Mouse (Mus musculus) embryo, embryonic 10 days (tissue): ENCODE measurements around the gene E2f8.

Source experiments
- DNase-seq: peaks from one replicate; pipeline ENCODE4 v3.0.0-alpha.2; 2015; ENCODE audit warnings: low spot score

Gene E2f8

GRCm38 (mm10) chr7:48891029-48891428 is 9.6 kb upstream of the E2f8 start:
- no peak for DNase-seq

- peak; percentile 23 for DNase-seq
Measured at GRCm38 (mm10) chr7:48888751-48889150, 7.4 kb upstream of the E2f8 start.

- peak; percentile 27 for DNase-seq
Measured at GRCm38 (mm10) chr7:48887973-48888372, 6.6 kb upstream of the E2f8 start.

GRCm38 (mm10) chr7:48884266-48884611 is 2.8 kb upstream of the E2f8 start:
- no peak for DNase-seq

- no peak for DNase-seq
Measured at GRCm38 (mm10) chr7:48883525-48884265, 2.3 kb upstream of the E2f8 start.

DNA sequence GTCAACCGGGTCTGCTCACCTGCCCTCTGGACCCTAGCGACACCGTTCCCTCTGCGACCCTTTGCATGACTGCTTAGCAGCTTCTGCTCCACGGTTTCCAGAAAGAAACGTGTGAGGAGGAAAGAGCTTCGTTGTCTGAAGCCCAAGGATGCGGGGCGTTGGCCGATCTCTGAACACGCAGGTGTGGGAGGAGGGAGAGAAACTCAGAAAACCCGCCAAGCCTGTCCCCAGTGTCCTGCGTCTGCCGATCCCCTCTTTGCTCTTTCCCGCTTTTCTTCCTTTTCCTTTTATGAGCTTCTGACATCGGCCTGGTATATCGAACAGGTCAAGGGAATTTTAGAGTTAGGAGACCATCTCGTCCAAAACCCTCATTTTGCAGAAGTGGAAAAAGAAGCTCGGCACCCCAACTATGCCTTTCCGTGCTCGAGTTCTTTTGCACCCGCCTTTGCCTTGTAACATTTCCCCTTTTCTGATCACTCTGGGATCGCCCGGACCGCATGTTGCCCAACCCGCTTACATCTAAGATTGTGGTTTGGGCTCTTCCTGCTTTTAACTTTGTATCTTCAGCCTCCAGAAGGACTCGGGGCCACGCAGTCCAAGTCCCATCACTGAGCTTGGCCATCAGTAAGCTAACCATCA is 694 bp upstream of the E2f8 start:
- peak; percentile 39 for DNase-seq

DNA sequence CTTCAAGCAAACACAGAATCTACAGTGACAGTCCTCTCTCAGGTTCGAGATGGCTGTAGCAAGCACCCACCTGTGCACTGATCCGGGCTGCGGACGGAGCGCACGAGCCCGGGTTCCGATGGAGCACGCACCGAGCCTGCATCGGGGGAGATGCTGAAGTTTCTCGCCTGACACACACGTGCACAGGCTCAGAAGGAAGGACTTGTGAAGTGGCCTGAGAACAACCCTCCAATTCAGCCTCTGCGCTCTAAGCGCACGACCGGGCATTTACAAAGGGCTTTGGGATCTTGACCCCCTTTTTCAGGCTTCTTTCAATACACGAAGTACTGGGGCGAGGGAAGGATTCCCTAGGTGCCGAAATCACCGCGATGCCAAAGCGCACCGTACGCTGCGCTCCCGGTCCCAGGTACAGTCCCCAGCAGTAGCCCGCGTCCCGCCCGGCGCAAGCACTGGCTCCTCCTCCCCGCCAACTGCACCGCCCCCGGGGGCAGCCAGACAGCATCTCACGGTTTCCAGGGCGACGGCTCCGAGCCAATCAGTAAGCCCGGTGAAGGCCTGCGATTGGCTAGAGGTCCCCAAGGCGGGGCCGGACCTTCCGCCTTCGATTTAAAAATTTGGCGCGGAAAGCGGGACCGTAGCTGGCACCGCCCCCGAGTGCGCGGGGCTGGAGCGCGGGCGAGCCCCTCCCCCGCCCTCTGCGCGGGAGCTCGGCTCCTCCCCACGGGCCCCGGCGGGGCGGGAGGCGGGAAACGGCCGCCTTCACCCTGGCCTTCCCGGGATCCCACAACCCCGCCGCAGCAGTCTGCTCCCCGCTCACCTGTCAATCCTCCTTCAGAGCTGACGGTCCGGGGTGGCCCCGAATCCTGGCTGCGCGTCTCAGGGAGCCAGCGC is 560 bp downstream of the E2f8 start:
- DNase-seq = peak; percentile 98

DNA sequence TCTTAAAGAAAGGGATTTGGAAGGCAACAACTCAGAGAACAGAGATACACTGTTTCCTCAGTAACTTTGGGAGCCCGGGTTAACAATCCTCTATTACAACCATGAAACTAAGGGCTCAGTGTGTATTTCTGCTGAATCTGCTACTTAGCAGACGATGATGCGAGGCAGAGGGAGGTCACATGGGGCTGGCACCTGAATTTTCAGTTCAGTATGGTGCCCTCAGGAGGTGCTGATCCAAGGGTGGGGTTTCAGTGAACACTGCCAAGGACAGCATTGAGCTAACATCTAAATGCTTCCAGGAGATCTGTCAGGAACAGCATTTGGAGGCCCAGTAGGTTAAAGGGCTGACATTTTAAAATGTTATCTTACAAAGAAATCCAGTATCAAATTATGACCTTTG is 1.8 kb downstream of the E2f8 start:
- no peak for DNase-seq

- no peak for DNase-seq
Measured at GRCm38 (mm10) chr7:48877786-48878390, 3.5 kb downstream of the E2f8 start.

GRCm38 (mm10) chr7:48876526-48876925 is 4.9 kb downstream of the E2f8 start:
- DNase-seq = peak; percentile 68

GRCm38 (mm10) chr7:48875096-48875495 is 6.3 kb downstream of the E2f8 start:
- no peak for DNase-seq

DNA sequence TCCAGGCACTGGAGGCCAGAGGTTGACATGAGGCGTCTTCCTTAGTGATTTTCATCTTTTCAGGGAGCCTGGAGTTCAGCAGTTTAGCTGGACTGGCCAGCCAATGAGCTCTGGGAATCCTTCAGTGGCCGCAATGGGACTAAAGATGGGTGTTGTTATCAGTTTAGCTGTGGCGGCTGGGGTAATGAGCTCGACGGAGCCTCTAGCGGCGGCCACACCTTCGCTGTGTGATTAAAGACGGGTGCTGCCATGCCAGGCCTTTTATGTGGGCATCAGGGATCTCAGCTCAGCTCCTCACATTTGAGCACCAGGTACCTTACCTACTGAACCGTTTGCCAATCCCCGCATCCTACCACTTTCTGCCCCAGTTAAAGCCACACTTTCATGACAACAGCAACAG is 10.1 kb downstream of the E2f8 start:
- DNase-seq = no peak

DNA sequence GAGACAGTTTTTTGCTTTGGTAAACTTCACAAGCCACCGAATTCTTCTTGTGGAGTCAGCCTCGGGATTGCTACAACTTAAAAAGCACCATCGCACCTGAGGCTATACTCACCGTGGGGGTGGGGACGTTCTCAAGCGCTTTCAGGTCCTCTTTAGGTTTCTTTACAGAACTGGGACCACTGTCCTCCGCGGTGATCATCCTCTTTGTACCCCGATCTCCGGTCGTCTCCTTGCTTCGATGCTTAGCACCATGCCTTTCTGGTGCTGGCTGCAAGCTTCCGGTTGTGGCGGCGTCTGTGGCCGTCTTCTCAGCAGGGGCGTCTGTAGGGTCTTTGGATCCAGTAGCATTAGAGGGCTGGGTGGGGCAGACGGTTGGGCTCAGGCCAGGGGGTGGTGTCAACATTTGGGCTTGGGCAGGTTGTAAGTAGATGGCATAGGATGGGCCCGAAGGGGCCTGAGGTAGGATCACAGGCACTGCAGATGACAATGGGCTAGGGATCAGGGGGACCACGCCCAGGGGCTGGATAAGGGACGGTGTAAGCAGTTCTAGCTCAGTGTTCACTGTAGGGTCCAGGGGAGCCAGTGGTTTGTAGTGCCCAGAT is 10.7 kb downstream of the E2f8 start:
- no peak for DNase-seq

DNA sequence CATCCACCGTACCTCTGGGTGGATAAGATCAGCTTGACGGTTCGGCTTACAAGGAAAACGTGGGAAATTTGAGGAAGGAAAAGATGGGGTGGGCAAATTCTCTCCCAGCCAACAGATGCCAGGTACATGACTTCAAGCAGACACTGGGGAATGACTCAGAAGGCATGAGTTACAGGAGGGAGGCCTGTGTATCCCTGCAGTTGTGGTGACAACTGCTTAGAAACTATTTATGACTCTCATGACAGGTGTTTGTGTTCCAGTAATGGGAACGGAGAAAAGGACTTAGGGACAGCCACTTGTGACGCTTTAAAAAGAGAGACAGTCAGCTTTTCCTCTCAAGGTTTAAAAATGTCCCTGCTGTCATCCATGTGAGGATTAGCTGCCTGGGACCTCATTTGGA is 11.3 kb downstream of the E2f8 start:
- DNase-seq = no peak

DNA sequence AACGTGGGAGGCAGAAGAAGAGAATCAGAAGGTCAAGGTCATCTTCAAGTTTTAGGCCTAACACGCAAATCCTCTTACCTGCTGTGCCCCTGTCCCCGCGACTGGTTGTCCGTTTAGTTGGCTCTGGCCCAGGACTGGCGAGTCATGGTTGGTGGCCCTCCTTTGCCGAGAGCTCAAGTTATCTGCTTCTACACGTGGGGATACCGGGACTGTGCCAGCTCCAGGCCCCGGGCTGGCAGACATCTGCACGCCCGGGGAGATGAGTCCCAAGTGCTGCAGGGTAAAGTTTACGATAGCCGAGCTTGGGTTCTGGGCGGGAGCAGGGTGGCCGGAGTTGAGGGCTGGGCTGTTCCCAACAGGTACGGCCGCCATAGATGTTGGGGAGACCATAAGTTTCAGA is 13.8 kb downstream of the E2f8 start:
- DNase-seq = no peak

DNA sequence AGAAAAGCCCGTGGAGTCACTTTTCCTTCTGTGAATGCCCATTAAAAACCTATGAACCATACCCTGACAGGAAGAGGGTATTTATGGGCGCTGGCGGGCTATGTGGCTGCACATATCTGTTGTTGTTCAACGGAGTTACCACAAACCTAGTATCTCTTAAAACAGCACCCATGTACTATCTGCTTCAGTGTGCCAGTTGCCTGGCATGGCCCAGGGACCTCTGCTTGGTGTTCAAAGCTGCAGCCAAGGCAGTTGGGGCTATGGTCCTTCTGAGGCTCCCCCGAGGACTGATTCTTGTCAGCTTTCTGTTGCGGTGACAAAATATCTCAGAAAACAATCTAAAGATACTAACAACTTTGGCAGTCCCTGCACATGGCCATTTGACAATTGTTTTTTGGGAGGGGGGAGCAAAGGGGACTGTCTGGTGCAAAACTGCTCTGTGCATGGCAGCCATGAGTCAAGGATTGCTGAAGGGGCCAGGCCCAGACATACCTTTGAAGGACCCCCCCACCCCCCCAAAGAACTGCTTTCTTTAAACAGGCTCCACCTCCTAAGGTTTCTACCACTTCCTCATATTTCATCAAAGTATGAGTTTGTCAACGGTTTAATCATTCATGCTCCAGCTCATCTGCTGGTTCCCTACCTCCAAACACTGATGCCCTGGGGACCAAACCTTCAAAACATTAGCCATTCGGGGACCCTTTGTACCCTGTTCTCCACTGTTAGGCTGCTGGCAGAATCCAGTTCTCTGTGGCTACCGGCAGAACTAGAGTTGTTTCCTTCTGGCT is 16.5 kb downstream of the E2f8 start:
- no peak for DNase-seq

DNA sequence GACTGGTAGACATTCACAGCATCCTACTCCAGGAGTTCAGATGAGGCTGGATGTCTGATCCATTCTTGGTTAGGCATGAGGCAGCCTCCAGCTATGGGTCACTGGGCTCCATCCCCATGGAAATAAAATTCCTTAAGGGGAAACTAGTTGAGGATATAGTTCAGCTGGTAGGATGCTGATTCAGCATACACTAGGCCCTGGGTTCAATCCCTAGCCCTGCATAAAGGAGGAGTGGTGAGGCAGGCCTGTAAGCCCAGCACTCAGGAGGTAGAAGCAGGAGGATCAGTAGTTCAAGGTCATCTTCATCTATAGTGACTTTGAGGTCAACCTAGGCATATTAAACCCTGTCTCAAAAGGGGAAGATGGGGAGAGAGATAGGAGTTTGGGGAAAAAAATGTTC is 17.2 kb downstream of the E2f8 start:
- no peak for DNase-seq

GRCm38 (mm10) chr7:48861796-48862195 is 19.6 kb downstream of the E2f8 start:
- DNase-seq = no peak

GRCm38 (mm10) chr7:48860948-48861347 is 20.4 kb downstream of the E2f8 start:
- no peak for DNase-seq

DNA sequence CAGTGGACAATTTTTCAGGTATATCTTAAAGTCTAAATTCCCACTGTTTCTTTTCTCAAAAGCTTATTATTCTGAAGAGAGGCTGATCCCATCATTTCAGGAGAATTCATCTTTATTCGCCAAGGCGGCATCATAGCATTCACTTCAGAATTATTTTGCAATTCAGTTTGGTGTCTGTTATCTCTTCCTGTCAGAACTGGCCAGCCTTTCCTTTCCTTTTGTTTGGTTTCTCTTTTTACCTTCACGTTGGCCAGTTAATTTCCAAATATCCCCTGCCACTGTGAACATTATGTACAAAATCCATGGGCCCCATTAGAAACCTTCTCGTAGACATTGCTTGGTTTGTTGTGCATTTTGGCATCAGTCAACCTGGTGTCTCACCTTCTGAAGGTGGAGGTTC is 22.0 kb downstream of the E2f8 start:
- DNase-seq = no peak

- no peak for DNase-seq
Measured at GRCm38 (mm10) chr7:48858257-48858656, 23.1 kb downstream of the E2f8 start.
